Mouse (Mus musculus) hindbrain, embryonic 10.5 days (tissue): ENCODE data around the gene Sept11. TPM values are rescaled to one million over a fixed set of nuclear protein-coding genes. Genes with fewer than 3 reads are reported as not detected.

Experiments used
- DNase-seq: peaks from one replicate; pipeline ENCODE4 v3.0.0-alpha.2; 2017; ENCODE audit warnings: low spot score
- H3K27ac ChIP-seq: fragments of 300-500 bp; sonication (generic); 2 replicates; pipeline ENCODE4 v1.5.1; 2016; ENCODE audit warnings: mild to moderate bottlenecking, moderate library complexity
- H3K27me3 ChIP-seq: fragments of 300-500 bp; sonication (generic); 2 replicates; pipeline ENCODE4 v1.6.1; 2016; ENCODE audit warnings: mild to moderate bottlenecking; ENCODE audit not compliant: poor library complexity, insufficient read depth, severe bottlenecking
- H3K36me3 ChIP-seq: fragments of 300-500 bp; sonication (generic); 2 replicates; pipeline ENCODE4 v1.6.1; 2016; ENCODE audit warnings: mild to moderate bottlenecking, moderate library complexity
- H3K4me1 ChIP-seq: fragments of 300-500 bp; sonication (generic); replicated peaks from 2 replicates; pipeline ENCODE4 v1.6.1; 2016; ENCODE audit warnings: mild to moderate bottlenecking
- H3K4me3 ChIP-seq: fragments of 300-500 bp; sonication (generic); 2 replicates; pipeline ENCODE4 v1.5.1; 2016; ENCODE audit warnings: mild to moderate bottlenecking, moderate library complexity
- H3K9me3 ChIP-seq: fragments of 300-500 bp; sonication (generic); 2 replicates; pipeline ENCODE4 v1.6.1; 2016; ENCODE audit warnings: mild to moderate bottlenecking, moderate library complexity
- WGBS: fragments of 180-500 bp; shearing (Covaris S2); methylation state at CpG from one replicate; pipeline ENCODE4 v1.1.7; 2016; 5-methylcytosine and 5-hydroxymethylcytosine counted together
- polyA plus RNA-seq: library from polyadenylated mRNA; unstranded; fragments of >200 nt; fragmentation: Nextera tagmentation; extraction: Ambion mirVana; gene quantifications from 2 replicates; pipeline ENCODE4 v1.2.1, GENCODE M21; 2016

Gene Sept11
- polyA plus RNA-seq, 1 experiment from 2014 or later, result 237 TPM

GRCm38 (mm10) chr5:93172536-93172935 is 79.3 kb downstream of the Sept11 start:
- WGBS, result 93% methylated on average over 6 of the region's 6 CpGs
- DNase-seq, result no peak
- Histone ChIP-seq H3K4me1 (no peaks in the 10 kb centered on the region), H3K9me3 (no peaks in the 10 kb centered on the region), H3K4me3 (no peak overlapping the region), H3K27me3 (no peaks in the 10 kb centered on the region), H3K36me3 (peaks cover 97% of the 10 kb centered on the region), H3K27ac (no peak overlapping the region)

- 94% methylated on average over 6 of the region's 6 CpGs for WGBS
- Histone ChIP-seq H3K27ac (no peak overlapping the region), H3K27me3 (no peaks in the 10 kb centered on the region), H3K4me3 (no peak overlapping the region), H3K9me3 (no peaks in the 10 kb centered on the region), H3K4me1 (no peaks in the 10 kb centered on the region), H3K36me3 (peaks cover 92% of the 10 kb centered on the region)
- DNase-seq, result no peak
Measured at GRCm38 (mm10) chr5:93174675-93175074, 81.4 kb downstream of the Sept11 start.

- Histone ChIP-seq H3K36me3 (peaks cover 87% of the 10 kb centered on the region), H3K27me3 (no peaks in the 10 kb centered on the region), H3K9me3 (no peaks in the 10 kb centered on the region), H3K4me3 (no peak overlapping the region), H3K4me1 (no peaks in the 10 kb centered on the region), H3K27ac (no peak overlapping the region)
- WGBS, result 88% methylated on average over 6 of the region's 6 CpGs
- no peak for DNase-seq
Measured at GRCm38 (mm10) chr5:93178616-93179015, 85.4 kb downstream of the Sept11 start.

- Histone ChIP-seq H3K4me3 (no peak overlapping the region), H3K27me3 (no peaks in the 10 kb centered on the region), H3K9me3 (no peaks in the 10 kb centered on the region), H3K36me3 (peaks cover 86% of the 10 kb centered on the region), H3K4me1 (no peaks in the 10 kb centered on the region), H3K27ac (no peak overlapping the region)
- DNase-seq, result no peak
- 91% methylated on average over 2 of the region's 2 CpGs for WGBS
Measured at GRCm38 (mm10) chr5:93180252-93180651, 87.0 kb downstream of the Sept11 start.

- WGBS, result 85% methylated on average over 6 of the region's 6 CpGs
- no peaks in the 10 kb centered on the region for H3K9me3 ChIP-seq
Measured at GRCm38 (mm10) chr5:93183311-93183710, 90.1 kb downstream of the Sept11 start.

GRCm38 (mm10) chr5:93184548-93184947 is 91.3 kb downstream of the Sept11 start:
- Histone ChIP-seq H3K27ac (no peak overlapping the region), H3K4me3 (no peak overlapping the region), H3K4me1 (no peaks in the 10 kb centered on the region), H3K9me3 (no peaks in the 10 kb centered on the region), H3K36me3 (peaks cover 91% of the 10 kb centered on the region), H3K27me3 (no peaks in the 10 kb centered on the region)
- no peak for DNase-seq
- WGBS, result 83% methylated on average over 6 of the region's 6 CpGs

More at GRCm38 (mm10) chr5:93183311-93183710, 90.1 kb downstream of the Sept11 start:
- H3K4me3 ChIP-seq, result no peak overlapping the region
- no peaks in the 10 kb centered on the region for H3K27me3 ChIP-seq
- H3K36me3 ChIP-seq, result peaks cover 87% of the 10 kb centered on the region
- no peaks in the 10 kb centered on the region for H3K4me1 ChIP-seq
- H3K27ac ChIP-seq, result no peak overlapping the region
- DNase-seq, result no peak

- H3K4me1 ChIP-seq, result no peaks in the 10 kb centered on the region
- no peaks in the 10 kb centered on the region for H3K9me3 ChIP-seq
- H3K4me3 ChIP-seq, result no peak overlapping the region
- 76% methylated on average over 3 of the region's 3 CpGs for WGBS
- peaks cover 82% of the 10 kb centered on the region for H3K36me3 ChIP-seq
- no peak for DNase-seq
- H3K27ac ChIP-seq, result no peak overlapping the region
- no peaks in the 10 kb centered on the region for H3K27me3 ChIP-seq
Measured at GRCm38 (mm10) chr5:93189607-93190006, 96.4 kb downstream of the Sept11 start.

- Histone ChIP-seq H3K27ac (no peak overlapping the region), H3K4me1 (no peaks in the 10 kb centered on the region), H3K4me3 (no peak overlapping the region), H3K9me3 (no peaks in the 10 kb centered on the region), H3K36me3 (peaks cover 75% of the 10 kb centered on the region), H3K27me3 (no peaks in the 10 kb centered on the region)
- 96% methylated on average over 5 of the region's 5 CpGs for WGBS
- DNase-seq, result no peak
Measured at GRCm38 (mm10) chr5:93190428-93190827, 97.2 kb downstream of the Sept11 start.

- Histone ChIP-seq H3K4me3 (no peak overlapping the region), H3K4me1 (no peaks in the 10 kb centered on the region), H3K9me3 (no peaks in the 10 kb centered on the region), H3K36me3 (peaks cover 79% of the 10 kb centered on the region), H3K27ac (no peak overlapping the region), H3K27me3 (no peaks in the 10 kb centered on the region)
- 90% methylated on average over 3 of the region's 3 CpGs for WGBS
- no peak for DNase-seq
Measured at GRCm38 (mm10) chr5:93198232-93198631, 105.0 kb downstream of the Sept11 start.

- no peak for DNase-seq
- H3K27ac ChIP-seq, result no peak overlapping the region
- H3K27me3 ChIP-seq, result no peaks in the 10 kb centered on the region
- 87% methylated on average over 1 of the region's 1 CpGs for WGBS
- H3K36me3 ChIP-seq, result peaks cover 58% of the 10 kb centered on the region
- H3K4me3 ChIP-seq, result no peak overlapping the region
- H3K9me3 ChIP-seq, result no peaks in the 10 kb centered on the region
- H3K4me1 ChIP-seq, result peaks cover 18% of the 10 kb centered on the region
Measured at GRCm38 (mm10) chr5:93201181-93201580, 107.9 kb downstream of the Sept11 start.

- Histone ChIP-seq H3K27ac (peak overlapping the region; percentile 98), H3K36me3 (peaks cover 18% of the 10 kb centered on the region), H3K4me1 (peaks cover 30% of the 10 kb centered on the region), H3K4me3 (peak overlapping the region; percentile 92), H3K27me3 (no peaks in the 10 kb centered on the region), H3K9me3 (no peaks in the 10 kb centered on the region)
- WGBS, result under 1% methylated on average over 63 of the region's 63 CpGs
- DNase-seq, result peak; percentile 60
Measured at GRCm38 (mm10) chr5:93205371-93206108, 112.3 kb downstream of the Sept11 start.

GRCm38 (mm10) chr5:93206109-93207005 is 113.1 kb downstream of the Sept11 start, which contains the start of the genes Ccni and 2010109A12Rik:
Ccni (minus strand) TSS chr5:93206495.
2010109A12Rik (plus strand) TSS chr5:93206518.
- DNase-seq, result peak; percentile 95
- under 1% methylated on average over 79 of the region's 79 CpGs for WGBS
- peaks cover 10% of the 10 kb centered on the region for H3K36me3 ChIP-seq
- H3K4me1 ChIP-seq, result peaks cover 30% of the 10 kb centered on the region
- no peaks in the 10 kb centered on the region for H3K9me3 ChIP-seq
- peak within 1 kb of the TSS; percentile 98 for H3K27ac ChIP-seq
- H3K4me3 ChIP-seq, result peak within 1 kb of the TSS; percentile 92
- H3K27me3 ChIP-seq, result no peaks in the 10 kb centered on the region

GRCm38 (mm10) chr5:93207006-93207348 is 113.7 kb downstream of the Sept11 start:
- Histone ChIP-seq H3K36me3 (peaks cover 4% of the 10 kb centered on the region), H3K4me1 (peaks cover 30% of the 10 kb centered on the region), H3K27ac (peak overlapping the region; percentile 98), H3K9me3 (no peaks in the 10 kb centered on the region), H3K4me3 (peak overlapping the region; percentile 92), H3K27me3 (no peaks in the 10 kb centered on the region)
- no peak for DNase-seq
- WGBS, result 12% methylated on average over 6 of the region's 6 CpGs
